In genomic region chr10:78470582-78471313, GRCm38 (mm10) we compare ENCODE assay signal across 9 mouse cellular contexts. TPM values are rescaled to one million over a fixed set of nuclear protein-coding genes. Genes with fewer than 3 reads are reported as not detected.
DNase-seq lines count a peak whose midpoint lies in the region; ATAC-seq lines count a peak whose summit lies in the region.
"Had no signal": no experiment of that assay in that cellular context is flagged by ENCODE, and none has a peak within 500 bp of the region (broad histone marks: within the 10 kb centered on the region; RNA-seq: fewer than 3 reads in every experiment).

No protein-coding gene starts in this region.

- H3K27ac ChIP-seq in hindbrain, embryonic 13.5 days = peak overlapping the region; percentile 2; the same call in 1 of the 2 replicates
- H3K27ac ChIP-seq in neural tube, embryonic 12.5 days = no peak overlapping the region

- H3K4me1 ChIP-seq in hindbrain, embryonic 13.5 days (replicated peaks) = peaks cover 10% of the 10 kb centered on the region
- H3K4me1 ChIP-seq in neural tube, embryonic 12.5 days = peaks cover 6% of the 10 kb centered on the region; the same call in 1 of the 2 replicates

- H3K9me3 ChIP-seq in hindbrain, embryonic 13.5 days = no peaks in the 10 kb centered on the region
- H3K9me3 ChIP-seq in neural tube, embryonic 12.5 days = no peaks in the 10 kb centered on the region

- no peak overlapping the region for H3K9ac ChIP-seq in hindbrain, embryonic 13.5 days
- H3K9ac ChIP-seq in neural tube, embryonic 12.5 days = no peak overlapping the region

- no peak overlapping the region; the same call in 1 of the 2 replicates for H3K4me3 ChIP-seq in hindbrain, embryonic 13.5 days
- H3K4me3 ChIP-seq in neural tube, embryonic 12.5 days = no peak overlapping the region

- peak; percentile 75 for ATAC-seq in hindbrain, embryonic 13.5 days (ENCODE audit: low FRiP score)
- ATAC-seq in neural tube, embryonic 12.5 days (ENCODE audit: low FRiP score, low read depth) = no peak

- DNase-seq in embryo, embryonic 10.5 days (ENCODE audit: low spot score) = peak; percentile 37
- DNase-seq in embryo, embryonic 9.5 days (ENCODE audit: extremely low spot score) = no peak
- peak; percentile 58 for DNase-seq in right cerebral cortex, adult 18-20 months
- DNase-seq in right cerebral cortex, postnatal 14 days = no peak
- no peak for DNase-seq in gastrocnemius, adult 8-10 months (ENCODE audit: low spot score in 2 of 2)
- DNase-seq in cerebellum, adult 11 months = no peak

- H3K27me3 ChIP-seq in hindbrain, embryonic 13.5 days = peaks cover 5% of the 10 kb centered on the region; the same call in 1 of the 2 replicates
- no peaks in the 10 kb centered on the region; the same call in 1 of the 2 replicates for H3K27me3 ChIP-seq in neural tube, embryonic 12.5 days (replicated peaks)

- H3K4me2 ChIP-seq in hindbrain, embryonic 13.5 days = peak overlapping the region; percentile 23
- peak overlapping the region; percentile 40 for H3K4me2 ChIP-seq in neural tube, embryonic 12.5 days (replicated peaks)

- H3K36me3 ChIP-seq in hindbrain, embryonic 13.5 days = no peaks in the 10 kb centered on the region
- no peaks in the 10 kb centered on the region for H3K36me3 ChIP-seq in neural tube, embryonic 12.5 days

- 17% methylated on average over 15 of the region's 15 CpGs for WGBS in hindbrain, embryonic 13.5 days
- 34% methylated on average over 15 of the region's 15 CpGs for WGBS in neural tube, embryonic 12.5 days

RNA-seq across cellular contexts. Expression of gene Pdxk, which starts 6.0 kb away (rescaled TPM):
- polyA plus RNA-seq in hindbrain, embryonic 13.5 days (2015; fragmentation: Nextera tagmentation; extraction: Ambion mirVana) = 19.2 and 20.1 TPM in 2 replicates
- 9.0 and 9.4 TPM in 2 replicates for polyA plus RNA-seq in neural tube, embryonic 12.5 days (2016; fragmentation: Nextera tagmentation; extraction: Ambion mirVana)
- 1 to 10 TPM; 5.0 to 6.9 (median 6.3) TPM for total RNA-seq in gastrocnemius, adult 8-10 months (2022)

RNA-seq across cellular contexts. Expression of gene Cstb, which starts 45.3 kb away (rescaled TPM):
- polyA plus RNA-seq in hindbrain, embryonic 13.5 days (2015; fragmentation: Nextera tagmentation; extraction: Ambion mirVana) = 93.9 and 105 TPM in 2 replicates
- 105 and 110 TPM in 2 replicates for polyA plus RNA-seq in neural tube, embryonic 12.5 days (2016; fragmentation: Nextera tagmentation; extraction: Ambion mirVana)
- total RNA-seq in gastrocnemius, adult 8-10 months (2022) = 10 to 100 TPM in 3 of 4 experiments, 1 to 10 TPM in 1; 7.8 to 12.6 (median 11.0) TPM

RNA-seq across cellular contexts. Expression of gene Olfr1358, which starts 46.5 kb away (rescaled TPM):
- polyA plus RNA-seq in hindbrain, embryonic 13.5 days (2015; fragmentation: Nextera tagmentation; extraction: Ambion mirVana) = not detected in 2 replicates
- polyA plus RNA-seq in neural tube, embryonic 12.5 days (2016; fragmentation: Nextera tagmentation; extraction: Ambion mirVana) = not detected in 2 replicates
- total RNA-seq in gastrocnemius, adult 8-10 months (2022) = not detected
- total RNA-seq: CH12.LX had no signal

RNA-seq across cellular contexts. Expression of gene Rrp1, which starts 57.9 kb away (rescaled TPM):
- 385 and 394 TPM in 2 replicates for polyA plus RNA-seq in hindbrain, embryonic 13.5 days (2015; fragmentation: Nextera tagmentation; extraction: Ambion mirVana)
- polyA plus RNA-seq in neural tube, embryonic 12.5 days (2016; fragmentation: Nextera tagmentation; extraction: Ambion mirVana) = 333 and 347 TPM in 2 replicates
- 10 to 100 TPM; 54.6 to 63.3 (median 59.5) TPM for total RNA-seq in gastrocnemius, adult 8-10 months (2022)

Comparison
In these comparisons a context has a peak if more than half of its experiments do, and no peak if none do; other contexts are left out.
1. DNase-seq: peak in embryo, embryonic 10.5 days (single experiment) and right cerebral cortex, adult 18-20 months (single experiment); none in embryo, embryonic 9.5 days (single experiment), right cerebral cortex, postnatal 14 days (single experiment), gastrocnemius, adult 8-10 months (0 of 2) and cerebellum, adult 11 months (single experiment).